Mouse (Mus musculus): ENCODE measurements around the gene Farsb. TPM values are rescaled to one million over a fixed set of nuclear protein-coding genes. Genes with fewer than 3 reads are reported as not detected.

The Farsb gene
- 47.3 to 58.3 TPM (median 57.3 TPM) in 4 replicates for total RNA-seq (2023; ENCODE audit: inconsistent age)

GRCm38 (mm10) chr1:78488752-78489492 lies at the start of gene Farsb:
Farsb (minus strand) TSS chr1:78488897.

GRCm38 (mm10) chr1:78511621-78512160 lies 23.0 kb upstream of the Farsb start, which contains the start of gene BC035947:
BC035947 (minus strand) TSS chr1:78512158.

DNA sequence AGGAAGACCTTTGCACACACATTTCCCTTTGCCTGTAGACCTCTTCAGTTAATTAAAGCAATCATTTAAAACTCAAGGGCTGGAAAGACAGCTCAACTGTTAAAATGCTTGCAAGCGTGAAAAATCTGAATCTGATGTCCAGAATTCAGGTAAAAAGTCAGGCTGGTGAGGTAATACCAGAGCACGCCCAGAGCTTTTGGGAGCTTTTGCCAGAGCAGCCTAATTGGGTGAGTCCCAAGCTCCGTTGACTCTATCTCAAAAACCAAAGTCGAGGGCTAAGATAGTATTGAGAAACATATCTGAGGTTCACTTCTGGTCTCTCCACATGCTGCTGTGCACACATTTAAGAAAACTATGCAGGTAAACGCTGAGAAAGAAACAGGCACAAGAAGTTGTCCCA lies 22.2 kb upstream of the Farsb start, which contains the start of gene Mogat1:
Gene Mogat1, plus strand, starts transcription at position 130 of the 400 bp plus-strand sequence.

Other genes starting within 250 kb of the Farsb start
- gene Sgpp2, start 178.6 kb downstream of the Farsb start, total RNA-seq (2023; ENCODE audit: inconsistent age) = not detected in 4 replicates
- 1.7 TPM in 1 of 4 replicates, not detected in the others for gene Mogat1, start 22.1 kb upstream of the Farsb start, total RNA-seq (2023; ENCODE audit: inconsistent age)
- not detected in 4 replicates for gene BC035947, start 23.3 kb upstream of the Farsb start, total RNA-seq (2023; ENCODE audit: inconsistent age)
- 11.2 to 14.5 TPM (median 12.8 TPM) in 4 replicates for gene Acsl3, start 168.9 kb upstream of the Farsb start, total RNA-seq (2023; ENCODE audit: inconsistent age)
- gene Utp14b, start 169.1 kb upstream of the Farsb start, total RNA-seq (2023; ENCODE audit: inconsistent age) = 18.2 to 24.6 TPM (median 22.1 TPM) in 4 replicates

Data from B cell, adult (primary cell).